Mouse (Mus musculus) liver, adult 2 months (tissue): ENCODE results near the gene Il21r. TPM values are rescaled to one million over a fixed set of nuclear protein-coding genes. Genes with fewer than 3 reads are reported as not detected.
A peak's percentile ranks its signal among the peaks of the same experiment; 100 is the strongest.

Experiments
- DNase-seq: peaks from one replicate; pipeline ENCODE4 v3.0.0-alpha.2; 2011; ENCODE audit warnings: low read depth, low spot score; ENCODE audit errors: extremely low read depth
- H3K27ac ChIP-seq: fragments of 200-500 bp; replicated peaks from 2 replicates; pipeline ENCODE4 v1.5.1; 2012; ENCODE audit warnings: low read depth, mild to moderate bottlenecking, control low read depth, inconsistent platforms, low read length; ENCODE audit not compliant: insufficient read depth
- H3K27me3 ChIP-seq: fragments of 200-500 bp; 2 replicates; pipeline ENCODE4 v1.6.1; 2012; ENCODE audit warnings: mild to moderate bottlenecking, moderate library complexity, low read length, inconsistent platforms; ENCODE audit not compliant: control insufficient read depth, insufficient read depth
- H3K36me3 ChIP-seq: fragments of 200-500 bp; 2 replicates; pipeline ENCODE4 v1.6.1; 2012; ENCODE audit warnings: low read length, inconsistent platforms; ENCODE audit not compliant: control insufficient read depth, insufficient read depth
- H3K4me1 ChIP-seq: fragments of 200-500 bp; 2 replicates; pipeline ENCODE4 v1.6.1; 2011; ENCODE audit warnings: low read length; ENCODE audit not compliant: control insufficient read depth, insufficient read depth
- H3K4me3 ChIP-seq: fragments of 200-500 bp; 2 replicates; pipeline ENCODE4 v1.5.1; 2011; ENCODE audit warnings: low read depth, mild to moderate bottlenecking, control low read depth, low read length, moderate library complexity; ENCODE audit not compliant: insufficient read depth
- H3K79me2 ChIP-seq: fragments of 200-500 bp; 2 replicates; pipeline ENCODE4 v1.6.1; 2012; ENCODE audit warnings: inconsistent platforms, mild to moderate bottlenecking, low read length, moderate library complexity; ENCODE audit not compliant: control insufficient read depth, insufficient read depth
- H3K9ac ChIP-seq: fragments of 200-500 bp; 2 replicates; pipeline ENCODE4 v1.6.1; 2012; ENCODE audit warnings: low read depth, mild to moderate bottlenecking, control low read depth, inconsistent platforms, low read length
- CTCF ChIP-seq: fragments of 200-500 bp; IDR thresholded peaks from 2 replicates; pipeline ENCODE4 v1.5.1; 2011; ENCODE audit warnings: low read depth, low read length, control low read depth
- POLR2A ChIP-seq: fragments of 200-500 bp; IDR thresholded peaks from 2 replicates; pipeline ENCODE4 v1.6.1; 2011; ENCODE audit warnings: low read length, control low read depth; ENCODE audit not compliant: insufficient read depth; ENCODE audit errors: extremely low read depth
- WGBS: fragments of 180-500 bp; shearing (Covaris S2); methylation state at CpG from one replicate; pipeline ENCODE4 v1.1.7; 2018; 5-methylcytosine and 5-hydroxymethylcytosine counted together
- polyA plus RNA-seq: library from polyadenylated mRNA; depleted of rRNA; stranded (reverse); fragments of >200 nt; gene quantifications from 2 replicates; pipeline ENCODE4 v1.2.3, GENCODE M21; 2012; rRNA removed
- total RNA-seq: library from RNA; depleted of rRNA; stranded (reverse); fragments of >200 nt; gene quantifications from 2 replicates; pipeline ENCODE4 v1.2.3, GENCODE M21; 2014; rRNA removed

Gene Il21r
- total RNA-seq, result 0.09 and 0.67 TPM in 2 replicates
- polyA plus RNA-seq, result 0.62 and 1.2 TPM in 2 replicates

- DNase-seq, result no peak
- Histone ChIP-seq H3K36me3 (no peaks in the 10 kb centered on the region), H3K27me3 (no peaks in the 10 kb centered on the region), H3K9ac (no peak within 1 kb of the TSS), H3K4me3 (peak within 1 kb of the TSS; percentile 41), H3K79me2 (no peaks in the 10 kb centered on the region), H3K27ac (0 out of 2 replicates have a peak within 1 kb of the TSS, but pooled peaks have one; percentile 4), H3K4me1 (no peaks in the 10 kb centered on the region)
- WGBS, result 76% methylated on average over 11 of the region's 11 CpGs
- TF ChIP-seq POLR2A (no peak), CTCF (no peak)
Observed at GRCm38 (mm10) chr7:125603185-125603631, at the start of gene Il21r. Gene Il21r, plus strand, starts transcription at chr7:125603429.

- no peaks in the 10 kb centered on the region for H3K27me3 ChIP-seq
- peak overlapping the region; percentile 86; the same call in 1 of the 2 replicates for H3K27ac ChIP-seq
- TF ChIP-seq CTCF, result no peak
- TF ChIP-seq POLR2A, result no peak
- H3K9ac ChIP-seq, result peak overlapping the region; percentile 89
- H3K36me3 ChIP-seq, result no peaks in the 10 kb centered on the region
- WGBS, result 47% methylated on average over 13 of the region's 13 CpGs
- H3K4me3 ChIP-seq, result peak overlapping the region; percentile 22
- peaks cover 60% of the 10 kb centered on the region; the same call in 1 of the 2 replicates for H3K79me2 ChIP-seq
- no peak for DNase-seq
- peaks cover 52% of the 10 kb centered on the region for H3K4me1 ChIP-seq
Observed at GRCm38 (mm10) chr7:125553653-125554428, 49.4 kb upstream of the Il21r start.

GRCm38 (mm10) chr7:125554456-125555114, 48.6 kb upstream of the Il21r start:
- Histone ChIP-seq H3K79me2 (peaks cover 64% of the 10 kb centered on the region; the same call in 1 of the 2 replicates), H3K9ac (no peak overlapping the region), H3K36me3 (no peaks in the 10 kb centered on the region), H3K27ac (no peak overlapping the region), H3K4me3 (no peak overlapping the region), H3K27me3 (no peaks in the 10 kb centered on the region), H3K4me1 (peaks cover 54% of the 10 kb centered on the region)
- DNase-seq, result no peak
- 71% methylated on average over 9 of the region's 9 CpGs for WGBS
- no peak for TF ChIP-seq POLR2A

- 36% methylated on average over 7 of the region's 7 CpGs for WGBS
- Histone ChIP-seq H3K4me3 (no peak overlapping the region), H3K36me3 (no peaks in the 10 kb centered on the region), H3K27me3 (no peaks in the 10 kb centered on the region), H3K79me2 (peaks cover 73% of the 10 kb centered on the region; the same call in 1 of the 2 replicates), H3K9ac (no peak overlapping the region), H3K4me1 (peaks cover 60% of the 10 kb centered on the region), H3K27ac (peak overlapping the region; percentile 23)
- DNase-seq, result peak; percentile 32
- TF ChIP-seq CTCF, result no peak
- no peak for TF ChIP-seq POLR2A
Observed at GRCm38 (mm10) chr7:125555351-125555872, 47.8 kb upstream of the Il21r start.

GRCm38 (mm10) chr7:125556096-125556495, 47.1 kb upstream of the Il21r start:
- Histone ChIP-seq H3K79me2 (peaks cover 78% of the 10 kb centered on the region; the same call in 1 of the 2 replicates), H3K4me3 (no peak overlapping the region), H3K4me1 (peaks cover 63% of the 10 kb centered on the region), H3K27ac (peak overlapping the region; percentile 23; the same call in 1 of the 2 replicates), H3K27me3 (no peaks in the 10 kb centered on the region), H3K36me3 (no peaks in the 10 kb centered on the region), H3K9ac (no peak overlapping the region)
- TF ChIP-seq CTCF (no peak), POLR2A (no peak)
- peak; percentile 33 for DNase-seq
- WGBS, result 44% methylated on average over 4 of the region's 4 CpGs
